Mouse (Mus musculus) heart, postnatal 14 days (tissue): ENCODE measurements around the gene Nqo2. TPM values are rescaled to one million over a fixed set of nuclear protein-coding genes. Genes with fewer than 3 reads are reported as not detected.

Experiments
- DNase-seq, 2 experiments: peaks; one replicate each; pipeline ENCODE4 v3.0.0; 2021 to 2022
- intact Hi-C: fragments of 180-260 bp; cut with DNase I; formaldehyde crosslinking; loops from one replicate; pipeline ENCODE4 v1.15.1; 2025
- total RNA-seq, 2 experiments: library from RNA; stranded (reverse); gene quantifications; 2 replicates each; pipeline ENCODE4 v1.2.3; 2021

Gene Nqo2
- total RNA-seq, 2 experiments from 2014 or later = 27.4 to 27.7 TPM

GRCm38 (mm10) chr13:33966025-33966412 is 1.5 kb downstream of the Nqo2 start:
- intact Hi-C loops = no loop called here
- DNase-seq = no peak

- DNase-seq = no peak
- intact Hi-C loops = no loop called here
These were observed 2.1 kb downstream of the Nqo2 start for GRCm38 (mm10) chr13:33966574-33966973.

- intact Hi-C loops = no loop called here
- DNase-seq = no peak
These were observed 25.1 kb downstream of the Nqo2 start for GRCm38 (mm10) chr13:33989625-33990024.

- intact Hi-C loops = no loop called here
- peak; percentile 78 to 81 for DNase-seq
These were observed 30.7 kb downstream of the Nqo2 start for GRCm38 (mm10) chr13:33995197-33995596.

- DNase-seq = peak; percentile 89 to 93
- intact Hi-C loops = no loop called here
These were observed 37.8 kb downstream of the Nqo2 start, which contains the start of the genes Ripk1 and Serpinb6a for GRCm38 (mm10) chr13:34002058-34003006. TSS of gene Ripk1 (plus strand) at chr13:34002363. TSS of gene Serpinb6a (minus strand) at chr13:34002794.

- intact Hi-C loops = no loop called here
- DNase-seq = no peak
These were observed 38.6 kb downstream of the Nqo2 start for GRCm38 (mm10) chr13:34003058-34003457.

GRCm38 (mm10) chr13:34007234-34007633 is 42.7 kb downstream of the Nqo2 start:
- intact Hi-C loops = no loop called here
- no peak for DNase-seq

GRCm38 (mm10) chr13:34016927-34017569 is 52.6 kb downstream of the Nqo2 start:
- intact Hi-C loops = no loop called here
- DNase-seq = no peak

- no peak for DNase-seq
- intact Hi-C loops = no loop called here
These were observed 54.0 kb downstream of the Nqo2 start for GRCm38 (mm10) chr13:34018521-34018920.

- no peak for DNase-seq
- intact Hi-C loops = no loop called here
These were observed 57.5 kb downstream of the Nqo2 start for GRCm38 (mm10) chr13:34021998-34022397.

- no peak for DNase-seq
- intact Hi-C loops = no loop called here
These were observed 67.6 kb downstream of the Nqo2 start for GRCm38 (mm10) chr13:34032041-34032440.

- no peak for DNase-seq
- intact Hi-C loops = no loop called here
These were observed 70.9 kb downstream of the Nqo2 start for GRCm38 (mm10) chr13:34035424-34035823.

- intact Hi-C loops = no loop called here
- DNase-seq = no peak
These were observed 72.2 kb downstream of the Nqo2 start for GRCm38 (mm10) chr13:34036726-34037125.

- intact Hi-C loops = no loop called here
These were observed 72.9 kb downstream of the Nqo2 start, which contains the start of gene Bphl for GRCm38 (mm10) chr13:34037172-34038055. TSS of gene Bphl (plus strand) at chr13:34037597.

GRCm38 (mm10) chr13:34038056-34038432 is 73.6 kb downstream of the Nqo2 start:
- peak in 1 of 2 experiments; percentile 16 for DNase-seq
- intact Hi-C loops = no loop called here

More at GRCm38 (mm10) chr13:34037172-34038055, 72.9 kb downstream of the Nqo2 start, which contains the start of gene Bphl:
- DNase-seq = peak; percentile 93 to 94

Other genes starting within 250 kb of the Nqo2 start
- gene Serpinb6e, start 121.3 kb upstream of the Nqo2 start, total RNA-seq = not detected
- gene Serpinb6c, start 59.0 kb upstream of the Nqo2 start, total RNA-seq = under 1 TPM in 1 of 2 experiments, not detected in 1; 0.22 TPM
- gene Ripk1, start 37.7 kb downstream of the Nqo2 start, total RNA-seq = 10 to 100 TPM; 10.8 to 11.9 TPM
- 100 to 1,000 TPM in 1 of 2 experiments, 10 to 100 TPM in 1; 97.9 to 100 TPM for gene Serpinb6a, start 38.1 kb downstream of the Nqo2 start, total RNA-seq
- gene Bphl, start 72.9 kb downstream of the Nqo2 start, total RNA-seq = 10 to 100 TPM; 34.0 to 34.7 TPM
- gene Tubb2a, start 113.3 kb downstream of the Nqo2 start, total RNA-seq = 10 to 100 TPM; 53.6 to 68.2 TPM
- gene Tubb2b, start 165.8 kb downstream of the Nqo2 start, total RNA-seq = 1 to 10 TPM; 5.2 to 8.8 TPM
- gene Psmg4, start 198.3 kb downstream of the Nqo2 start, total RNA-seq = 10 to 100 TPM; 25.2 to 37.8 TPM